8 mouse cellular contexts compared by ENCODE assay signal in genomic region chr8:105799091-105799812, GRCm38 (mm10). TPM values are rescaled to one million over a fixed set of nuclear protein-coding genes. Genes with fewer than 3 reads are reported as not detected.
DNase-seq lines count a peak whose midpoint lies in the region; ATAC-seq and TF ChIP-seq lines count a peak whose summit lies in the region.

No protein-coding gene starts in this region.

- no peak overlapping the region for H3K4me3 ChIP-seq in kidney, embryonic 14.5 days (ENCODE audit: low read length)
- no peak overlapping the region for H3K4me3 ChIP-seq in thymus, adult 2 months (ENCODE audit: control insufficient read depth, insufficient read depth, low read length)

- H3K27me3 ChIP-seq in kidney, embryonic 14.5 days (ENCODE audit: control insufficient read depth, insufficient read depth, low read length) = no peaks in the 10 kb centered on the region
- H3K27me3 ChIP-seq in thymus, adult 2 months (ENCODE audit: control insufficient read depth, insufficient read depth, low read length) = no peaks in the 10 kb centered on the region

- no peak overlapping the region for H3K4me2 ChIP-seq in kidney, embryonic 14.5 days (replicated peaks; ENCODE audit: low read depth, low read length)

- H3K9me3 ChIP-seq in kidney, embryonic 14.5 days (ENCODE audit: control insufficient read depth, low read length) = no peaks in the 10 kb centered on the region

- TF ChIP-seq POLR2A in thymus, adult 2 months (IDR thresholded peaks at IDR 0.05; ENCODE audit: control insufficient read depth, extremely low read depth, insufficient read depth, low read length, poor library complexity) = no peak

- 0 out of 2 replicates have a peak, but pooled peaks have one; percentile 20 for ATAC-seq in kidney, embryonic 14.5 days (ENCODE audit: low FRiP score, low TSS enrichment)

- 35% methylated on average over 8 of the region's 8 CpGs for WGBS in kidney, embryonic 14.5 days
- 90% methylated on average over 8 of the region's 8 CpGs for WGBS in thymus, adult 2 months

- DNase-seq in right cerebral cortex, postnatal 14 days = peak; percentile 39
- no peak for DNase-seq in right cerebral cortex, postnatal 25 days
- peak; percentile 43 for DNase-seq in cerebellum, adult 8-10 months
- peak; percentile 98 for DNase-seq in heart, adult 11 months
- DNase-seq in lung, adult 18-20 months = peak; percentile 91 to 94
- DNase-seq in spleen, postnatal 14 days (ENCODE audit: low spot score in 2 of 2) = peak; percentile 75 to 83
- no peak for DNase-seq in thymus, adult 2 months

- H3K27ac ChIP-seq in kidney, embryonic 14.5 days (ENCODE audit: low read depth, low read length) = no peak overlapping the region
- H3K27ac ChIP-seq in thymus, adult 2 months (ENCODE audit: control insufficient read depth, insufficient read depth, low read length) = no peak overlapping the region

- H3K9ac ChIP-seq in kidney, embryonic 14.5 days (ENCODE audit: low read depth, low read length) = no peak overlapping the region

- peaks cover 10% of the 10 kb centered on the region; the same call in 1 of the 2 replicates for H3K4me1 ChIP-seq in kidney, embryonic 14.5 days (ENCODE audit: control insufficient read depth, insufficient read depth, low read length)
- H3K4me1 ChIP-seq in thymus, adult 2 months (replicated peaks; ENCODE audit: control insufficient read depth, insufficient read depth, low read length) = no peaks in the 10 kb centered on the region

- peaks cover 3% of the 10 kb centered on the region; the same call in 1 of the 2 replicates for H3K36me3 ChIP-seq in kidney, embryonic 14.5 days (ENCODE audit: control insufficient read depth, insufficient read depth, low read length)
- no peaks in the 10 kb centered on the region for H3K36me3 ChIP-seq in thymus, adult 2 months (ENCODE audit: control insufficient read depth, insufficient read depth, low read length)

- TF ChIP-seq CTCF in thymus, adult 2 months (IDR thresholded peaks at IDR 0.05; ENCODE audit: borderline replicate concordance, control insufficient read depth, extremely low read depth, insufficient read depth, low read length, poor library complexity) = no peak

RNA-seq across cellular contexts. Expression of gene Ranbp10, which starts 27.9 kb away (rescaled TPM):
- polyA plus RNA-seq in kidney, embryonic 14.5 days (2014; fragmentation: Nextera tagmentation; extraction: Ambion mirVana) = 13.6 and 14.9 TPM in 2 replicates
- polyA plus RNA-seq in thymus, adult 2 months (2012; rRNA removed) = 47.1 and 53.0 TPM in 2 replicates

RNA-seq across cellular contexts. Expression of gene Tsnaxip1, which starts 28.3 kb away (rescaled TPM):
- 0.14 and 0.27 TPM in 2 replicates for polyA plus RNA-seq in kidney, embryonic 14.5 days (2014; fragmentation: Nextera tagmentation; extraction: Ambion mirVana)
- 0.05 TPM in 2 replicates for polyA plus RNA-seq in thymus, adult 2 months (2012; rRNA removed)

RNA-seq across cellular contexts. Expression of gene Gfod2, which starts 40.8 kb away (rescaled TPM):
- polyA plus RNA-seq in kidney, embryonic 14.5 days (2014; fragmentation: Nextera tagmentation; extraction: Ambion mirVana) = 11.9 and 15.8 TPM in 2 replicates
- polyA plus RNA-seq in thymus, adult 2 months (2012; rRNA removed) = 7.3 and 8.5 TPM in 2 replicates

RNA-seq across cellular contexts. Expression of gene Cenpt, which starts 53.8 kb away (rescaled TPM):
- polyA plus RNA-seq in kidney, embryonic 14.5 days (2014; fragmentation: Nextera tagmentation; extraction: Ambion mirVana) = 31.1 and 41.0 TPM in 2 replicates
- polyA plus RNA-seq in thymus, adult 2 months (2012; rRNA removed) = 53.2 TPM in 2 replicates

RNA-seq across cellular contexts. Expression of gene Thap11, which starts 55.7 kb away (rescaled TPM):
- 57.2 and 65.0 TPM in 2 replicates for polyA plus RNA-seq in kidney, embryonic 14.5 days (2014; fragmentation: Nextera tagmentation; extraction: Ambion mirVana)
- 75.3 and 84.9 TPM in 2 replicates for polyA plus RNA-seq in thymus, adult 2 months (2012; rRNA removed)

Comparison
In these comparisons a context has a peak if more than half of its experiments do, and no peak if none do; other contexts are left out.
1. DNase-seq: peak in right cerebral cortex, postnatal 14 days (single experiment), cerebellum, adult 8-10 months (single experiment), heart, adult 11 months (single experiment), lung, adult 18-20 months (2 of 2) and spleen, postnatal 14 days (2 of 2); none in right cerebral cortex, postnatal 25 days (single experiment) and thymus, adult 2 months (single experiment).